Mouse (Mus musculus): ENCODE results near the gene Rab30. TPM values are rescaled to one million over a fixed set of nuclear protein-coding genes. Genes with fewer than 3 reads are reported as not detected.
"Not testable (repeated sequence)": the region's sequence is repeated elsewhere in the genome, so short reads cannot be mapped to it uniquely, and the experiment has no call there.

Gene Rab30
- polyA plus RNA-seq, 1 experiment, result 12.9 TPM

DNA sequence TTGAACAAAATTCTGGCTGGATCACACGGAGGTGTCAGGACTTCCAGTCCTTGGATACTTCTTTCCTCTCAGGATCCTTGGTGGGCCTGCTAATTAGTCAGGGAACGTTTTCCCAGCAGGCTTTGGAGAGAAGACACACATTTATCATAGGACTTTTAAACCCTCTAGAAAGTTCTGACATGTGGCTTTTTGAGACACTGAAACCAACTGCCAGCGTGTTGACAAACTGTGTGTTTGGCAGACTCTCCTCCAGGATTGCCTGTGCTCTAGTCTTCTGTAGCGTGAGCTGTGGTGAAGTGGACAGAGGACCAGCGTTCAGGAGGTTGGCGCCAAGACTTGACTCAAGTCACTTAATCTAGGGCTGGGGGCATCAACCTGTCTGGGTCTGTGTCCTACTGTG, 19.2 kb downstream of the Rab30 start:
- TF ChIP-seq POLR2A (IDR thresholded peaks at IDR 0.05; ENCODE audit: borderline replicate concordance, extremely low read depth, insufficient read depth, insufficient read length, poor library complexity, severe bottlenecking), result no peak
- TF ChIP-seq CTCF (IDR thresholded peaks at IDR 0.05; ENCODE audit: borderline replicate concordance, extremely low read depth, insufficient read depth, insufficient read length), result no peak
- no peak for DNase-seq (ENCODE audit: low read depth)

DNA sequence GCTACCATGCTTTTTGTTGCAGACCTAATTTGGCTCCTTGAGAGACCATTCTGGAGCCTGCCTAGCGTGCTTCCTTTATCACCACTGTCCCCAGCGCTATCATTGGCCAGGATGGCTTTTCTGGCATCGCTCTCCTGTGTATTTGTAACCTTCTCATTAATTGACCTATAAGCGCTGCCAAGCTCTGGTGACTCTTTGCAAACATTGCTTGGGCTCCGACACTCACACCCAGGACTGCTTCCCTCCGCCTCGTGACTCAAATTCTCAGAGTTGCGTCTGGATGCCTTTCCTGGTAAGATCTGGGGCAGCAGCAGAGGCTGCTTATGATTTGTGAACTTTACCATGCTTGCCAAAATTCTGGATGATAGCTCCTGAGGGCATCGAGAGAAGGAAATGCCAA, 19.8 kb downstream of the Rab30 start:
- no peak for DNase-seq (ENCODE audit: low read depth)
- TF ChIP-seq POLR2A (IDR thresholded peaks at IDR 0.05; ENCODE audit: borderline replicate concordance, extremely low read depth, insufficient read depth, insufficient read length, poor library complexity, severe bottlenecking) (no peak), CTCF (IDR thresholded peaks at IDR 0.05; ENCODE audit: borderline replicate concordance, extremely low read depth, insufficient read depth, insufficient read length) (no peak)

DNA sequence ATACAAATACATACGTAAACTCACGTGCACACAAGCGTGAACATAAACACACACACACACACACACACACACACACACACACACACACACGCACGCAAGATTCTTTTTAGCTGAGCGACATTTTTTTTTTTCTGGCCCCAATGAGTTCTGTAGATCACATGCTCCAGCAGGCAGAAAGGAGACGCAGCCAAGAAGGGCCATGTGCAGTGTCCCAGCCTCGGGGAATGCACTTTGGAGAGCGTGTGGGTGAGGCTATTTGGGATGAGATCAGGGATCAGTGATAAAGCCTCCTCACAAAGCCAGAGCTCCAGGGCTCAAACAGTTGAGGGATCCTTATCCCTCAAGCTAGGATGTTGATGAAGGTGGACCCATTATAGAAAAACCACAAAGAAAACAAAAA, 24.0 kb downstream of the Rab30 start:
- TF ChIP-seq CTCF (IDR thresholded peaks at IDR 0.05; ENCODE audit: borderline replicate concordance, extremely low read depth, insufficient read depth, insufficient read length) (no peak), POLR2A (IDR thresholded peaks at IDR 0.05; ENCODE audit: borderline replicate concordance, extremely low read depth, insufficient read depth, insufficient read length, poor library complexity, severe bottlenecking) (no peak)
- DNase-seq (ENCODE audit: low read depth), result peak; percentile 33

DNA sequence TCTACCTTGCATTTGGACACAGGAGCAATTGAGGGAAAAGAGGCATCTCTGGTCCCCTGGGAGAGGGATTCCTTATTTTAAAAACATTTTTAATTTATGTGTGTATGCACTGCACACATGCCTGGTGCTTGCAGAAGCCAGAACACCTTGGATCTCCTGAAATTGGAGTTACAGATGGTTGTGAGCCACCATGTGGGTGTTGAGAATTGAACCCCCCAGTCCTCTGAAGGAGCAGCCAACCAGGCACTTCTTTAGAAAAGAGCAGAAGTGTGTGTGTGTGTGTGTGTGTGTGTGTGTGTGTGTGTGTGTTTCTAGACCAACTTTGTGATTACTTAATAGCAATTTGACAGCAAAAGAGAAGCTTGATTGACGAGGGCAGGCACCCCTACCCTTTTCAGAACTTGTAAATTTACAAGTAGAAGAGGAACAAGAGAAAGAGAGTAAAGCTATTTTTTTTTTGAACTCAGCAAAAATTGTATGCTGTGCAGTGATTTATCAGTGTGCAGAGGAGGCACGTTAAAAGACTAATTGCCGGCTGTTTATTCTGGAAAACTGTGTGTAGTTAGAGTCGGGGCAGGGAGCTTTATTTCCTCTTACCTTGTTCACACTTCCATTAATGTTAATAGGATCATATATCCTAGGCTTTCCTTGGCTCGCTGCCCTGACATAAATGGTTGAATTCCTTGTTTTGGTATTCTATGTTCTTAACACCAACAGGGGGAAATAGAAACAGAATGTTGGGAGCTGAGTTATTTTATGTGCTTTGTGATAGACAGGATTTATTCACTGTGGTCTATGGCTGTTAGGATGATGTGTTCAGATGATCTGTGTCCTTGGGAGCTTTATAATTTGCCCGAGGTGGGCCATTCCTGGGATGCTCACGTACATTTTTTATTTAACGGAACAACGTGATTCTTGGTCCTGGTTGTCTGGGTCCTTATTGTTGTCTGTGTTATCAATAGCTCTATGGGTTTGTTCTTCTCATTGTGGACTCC, 25.0 kb downstream of the Rab30 start:
- no peak for DNase-seq (ENCODE audit: low read depth)
- no peak for TF ChIP-seq CTCF (IDR thresholded peaks at IDR 0.05; ENCODE audit: borderline replicate concordance, extremely low read depth, insufficient read depth, insufficient read length)

DNA sequence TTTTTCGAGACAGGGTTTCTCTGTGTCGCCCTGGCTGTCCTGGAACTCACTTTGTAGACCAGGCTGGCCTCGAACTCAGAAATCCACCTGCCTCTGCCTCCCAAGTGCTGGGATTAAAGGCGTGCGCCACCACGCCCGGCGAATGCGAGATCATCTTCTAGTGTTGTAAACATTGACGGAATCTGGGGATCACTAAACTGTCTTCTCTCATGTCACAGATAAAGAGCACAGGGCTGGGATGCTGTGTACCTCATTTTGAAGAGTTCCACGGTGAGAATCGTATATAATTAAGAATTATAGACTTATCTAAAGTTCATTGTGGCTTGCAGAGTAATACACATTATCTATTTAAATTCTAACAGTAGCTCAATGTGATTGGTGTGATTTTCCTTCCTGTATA, 26.7 kb downstream of the Rab30 start:
- not testable (repeated sequence) for DNase-seq (ENCODE audit: low read depth)

DNA sequence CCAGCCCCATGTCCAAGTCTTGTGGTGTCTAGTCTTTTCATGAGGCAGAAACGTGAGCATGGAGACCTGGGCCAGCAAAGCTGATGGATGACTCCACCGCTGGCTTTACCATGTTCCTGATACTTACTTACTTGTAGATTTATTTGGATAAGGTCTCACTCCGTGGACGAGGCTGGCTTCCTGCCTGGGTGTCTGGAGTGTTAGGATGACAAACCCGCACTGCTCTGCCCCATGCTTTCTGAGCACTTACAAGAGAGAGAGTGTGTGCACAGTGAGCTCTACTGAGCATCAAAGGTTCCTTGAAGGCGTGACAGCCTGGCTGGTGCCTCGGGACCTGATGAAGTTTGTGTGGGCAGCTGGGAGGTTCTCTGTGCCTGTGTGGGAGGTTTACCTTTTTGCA, 27.5 kb downstream of the Rab30 start:
- DNase-seq (ENCODE audit: low read depth), result no peak
- TF ChIP-seq CTCF (IDR thresholded peaks at IDR 0.05; ENCODE audit: borderline replicate concordance, extremely low read depth, insufficient read depth, insufficient read length) (no peak), POLR2A (IDR thresholded peaks at IDR 0.05; ENCODE audit: borderline replicate concordance, extremely low read depth, insufficient read depth, insufficient read length, poor library complexity, severe bottlenecking) (no peak)

DNA sequence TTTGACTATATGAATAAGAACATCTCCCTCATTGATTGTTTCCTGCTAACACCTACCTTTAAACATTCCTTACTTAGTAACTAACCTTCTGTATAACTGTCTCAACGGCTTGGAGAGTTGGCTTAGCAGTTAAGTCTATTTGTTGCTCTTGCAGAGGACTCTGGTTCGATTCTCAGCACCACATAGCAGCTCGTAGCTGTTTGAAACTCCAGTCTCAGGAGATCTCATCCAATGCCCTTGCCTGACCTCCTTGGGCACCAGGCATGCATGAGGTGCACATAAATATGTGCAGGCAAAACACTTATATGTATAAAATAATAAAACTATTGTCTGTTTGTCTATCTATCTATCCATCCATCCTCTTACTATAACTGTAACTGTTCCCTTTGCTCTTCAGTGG, 31.6 kb downstream of the Rab30 start:
- DNase-seq (ENCODE audit: low read depth), result no peak
- no peak for TF ChIP-seq CTCF (IDR thresholded peaks at IDR 0.05; ENCODE audit: borderline replicate concordance, extremely low read depth, insufficient read depth, insufficient read length)
- no peak for TF ChIP-seq POLR2A (IDR thresholded peaks at IDR 0.05; ENCODE audit: borderline replicate concordance, extremely low read depth, insufficient read depth, insufficient read length, poor library complexity, severe bottlenecking)

DNA sequence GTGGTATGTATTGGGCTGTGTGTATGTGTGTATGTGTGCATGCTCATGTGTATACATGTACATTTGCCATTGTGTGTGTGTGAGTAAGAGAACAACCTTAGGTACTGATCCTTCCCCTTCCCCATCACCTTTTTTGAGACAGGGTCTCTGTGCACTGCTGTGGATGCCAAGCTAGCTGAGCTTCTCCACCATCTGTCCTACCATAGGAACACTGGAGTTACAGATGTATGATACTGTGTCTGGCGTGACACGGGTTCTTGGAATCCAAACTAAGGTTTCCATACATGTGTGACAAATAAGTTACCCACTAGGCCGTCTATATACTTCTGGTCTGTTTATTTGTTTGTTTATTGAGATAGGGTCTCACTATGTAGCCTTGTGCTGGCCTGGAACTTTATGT, 32.2 kb downstream of the Rab30 start:
- TF ChIP-seq CTCF (IDR thresholded peaks at IDR 0.05; ENCODE audit: borderline replicate concordance, extremely low read depth, insufficient read depth, insufficient read length) (no peak), POLR2A (IDR thresholded peaks at IDR 0.05; ENCODE audit: borderline replicate concordance, extremely low read depth, insufficient read depth, insufficient read length, poor library complexity, severe bottlenecking) (no peak)
- no peak for DNase-seq (ENCODE audit: low read depth)

DNA sequence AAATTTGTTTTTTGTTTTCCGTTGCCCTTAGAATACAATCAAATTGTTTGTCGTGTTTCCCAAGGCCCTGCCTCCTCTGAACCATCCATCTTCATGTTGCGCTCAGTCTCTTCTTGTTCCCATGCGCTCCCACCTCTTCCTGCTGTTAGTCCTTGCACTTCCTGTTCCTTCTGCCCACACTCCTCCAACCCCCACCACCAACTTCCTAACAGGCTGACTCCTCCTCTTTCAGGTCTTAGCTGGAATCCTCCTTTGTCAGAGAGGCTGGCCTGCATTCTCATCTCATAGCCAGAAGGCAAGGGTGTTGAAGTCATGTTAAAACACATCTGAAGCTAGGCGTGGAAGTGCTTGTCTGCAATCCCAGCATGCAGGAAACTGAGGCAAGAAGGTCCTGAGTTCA, 33.3 kb downstream of the Rab30 start:
- DNase-seq (ENCODE audit: low read depth), result no peak
- no peak for TF ChIP-seq CTCF (IDR thresholded peaks at IDR 0.05; ENCODE audit: borderline replicate concordance, extremely low read depth, insufficient read depth, insufficient read length)
- TF ChIP-seq POLR2A (IDR thresholded peaks at IDR 0.05; ENCODE audit: borderline replicate concordance, extremely low read depth, insufficient read depth, insufficient read length, poor library complexity, severe bottlenecking), result no peak

DNA sequence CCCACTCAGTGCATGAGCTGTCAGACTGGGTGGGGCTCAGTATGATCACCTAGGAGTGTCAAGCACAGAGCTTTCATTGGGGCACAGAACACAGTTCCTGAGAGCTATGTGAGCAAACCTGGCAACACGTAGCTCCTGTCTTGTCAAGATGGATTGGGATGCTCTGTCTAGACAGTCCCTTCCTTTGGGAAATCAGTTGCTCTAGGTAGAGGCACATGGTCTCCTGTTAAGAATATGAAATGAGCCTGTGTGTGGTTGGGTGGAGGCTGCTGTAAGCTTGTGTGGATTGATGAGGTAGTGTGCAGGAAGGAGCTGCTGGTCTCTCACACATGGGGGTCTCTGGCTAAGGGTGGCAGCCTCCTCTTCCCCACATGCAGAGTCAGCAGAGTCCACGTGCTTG, 34.3 kb downstream of the Rab30 start:
- TF ChIP-seq POLR2A (IDR thresholded peaks at IDR 0.05; ENCODE audit: borderline replicate concordance, extremely low read depth, insufficient read depth, insufficient read length, poor library complexity, severe bottlenecking) (no peak), CTCF (IDR thresholded peaks at IDR 0.05; ENCODE audit: borderline replicate concordance, extremely low read depth, insufficient read depth, insufficient read length) (no peak)
- peak; percentile 13 for DNase-seq (ENCODE audit: low read depth)

DNA sequence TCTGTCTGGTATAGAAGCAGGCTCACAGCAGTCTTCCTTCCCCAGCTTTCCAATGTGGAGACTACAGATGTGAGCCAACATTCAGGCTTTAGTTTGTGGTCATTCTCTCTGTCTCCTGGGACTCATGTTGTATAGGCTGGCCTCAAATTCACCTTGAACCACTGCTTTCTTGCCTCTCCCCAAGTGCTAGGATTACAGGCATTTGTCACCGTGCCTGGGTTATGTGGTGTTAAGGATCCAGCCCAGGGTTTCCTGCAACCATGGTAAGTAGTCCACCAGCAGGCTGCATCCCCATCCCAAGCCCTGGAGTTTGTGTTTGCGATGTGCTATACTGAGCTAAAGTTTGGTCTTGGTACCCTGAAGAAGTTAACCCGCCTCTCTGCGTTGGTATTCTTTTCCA, 35.2 kb downstream of the Rab30 start:
- no peak for DNase-seq (ENCODE audit: low read depth)
- TF ChIP-seq POLR2A (IDR thresholded peaks at IDR 0.05; ENCODE audit: borderline replicate concordance, extremely low read depth, insufficient read depth, insufficient read length, poor library complexity, severe bottlenecking), result no peak
- no peak for TF ChIP-seq CTCF (IDR thresholded peaks at IDR 0.05; ENCODE audit: borderline replicate concordance, extremely low read depth, insufficient read depth, insufficient read length)
